Comparison of ENCODE assay signal across 14 mouse cellular contexts in the genomic region with DNA sequence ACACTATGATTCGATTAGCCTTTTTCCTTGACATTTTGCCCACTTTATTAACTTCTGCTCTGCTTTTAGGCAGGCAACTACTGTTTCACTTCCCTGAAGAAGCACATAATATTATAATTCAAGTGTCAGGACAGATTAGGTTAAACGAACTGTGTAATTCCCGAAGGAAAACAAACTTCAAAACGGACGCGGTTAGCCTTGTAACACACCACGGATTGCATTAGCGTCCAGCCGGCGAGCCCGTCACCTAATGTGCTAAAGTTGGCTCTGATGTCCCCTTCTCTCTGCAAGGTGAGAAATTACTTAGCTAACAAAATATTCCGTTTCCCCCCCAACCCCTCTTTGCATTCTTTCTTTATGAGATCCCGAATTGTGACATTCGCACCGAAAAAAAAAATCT.
A peak's percentile ranks its signal among the peaks of the same experiment; 100 is the strongest.
DNase-seq lines count a peak whose midpoint lies in the region; ATAC-seq and TF ChIP-seq lines count a peak whose summit lies in the region.
"Had no signal": no experiment of that assay in that cellular context is flagged by ENCODE, and none has a peak within 500 bp of the region (broad histone marks: within the 10 kb centered on the region; RNA-seq: fewer than 3 reads in every experiment).

No protein-coding gene starts in this region.

- no peak for TF ChIP-seq EP300 in stomach, postnatal 0 days (optimal IDR thresholded peaks at IDR 0.05)

- H3K4me3 ChIP-seq in hindbrain, embryonic 14.5 days (replicated peaks; ENCODE audit: low read length): no peak overlapping the region
- no peak overlapping the region for H3K4me3 ChIP-seq in hindbrain, embryonic 10.5 days
- no peak overlapping the region for H3K4me3 ChIP-seq in stomach, embryonic 14.5 days (ENCODE audit: low read depth, low read length)
- no peak overlapping the region for H3K4me3 ChIP-seq in stomach, postnatal 0 days (ENCODE audit: low read depth, low read length)
- H3K4me3 ChIP-seq in intestine, postnatal 0 days (ENCODE audit: low read depth, low read length): no peak overlapping the region

- peak; percentile 44 for DNase-seq in hindbrain, embryonic 14.5 days (ENCODE audit: low spot score)
- no peak for DNase-seq in hindbrain, embryonic 10.5 days (ENCODE audit: low spot score)
- DNase-seq in stomach, postnatal 0 days (ENCODE audit: low spot score): no peak
- DNase-seq in thymus, postnatal 0 days (ENCODE audit: low spot score): no peak
- DNase-seq in adrenal gland, postnatal 25 days: no peak
- DNase-seq: cerebellum, adult 9-10 months; kidney, adult 8-10 months; lung, postnatal 10 days; right cerebral cortex, postnatal 4 days had no signal

- TF ChIP-seq CTCF in stomach, postnatal 0 days (IDR thresholded peaks at IDR 0.05; ENCODE audit: low read depth): no peak
- TF ChIP-seq CTCF in intestine, postnatal 0 days (IDR thresholded peaks at IDR 0.05; ENCODE audit: low read depth): no peak

- H3K27ac ChIP-seq in hindbrain, embryonic 14.5 days: no peak overlapping the region
- H3K27ac ChIP-seq in hindbrain, embryonic 10.5 days: no peak overlapping the region
- no peak overlapping the region for H3K27ac ChIP-seq in stomach, embryonic 14.5 days (ENCODE audit: low read length)
- no peak overlapping the region for H3K27ac ChIP-seq in stomach, postnatal 0 days (replicated peaks)
- H3K27ac ChIP-seq in intestine, postnatal 0 days (ENCODE audit: low read depth, low read length): no peak overlapping the region

- peak overlapping the region; percentile 20; the same call in 1 of the 2 replicates for H3K4me2 ChIP-seq in hindbrain, embryonic 14.5 days (replicated peaks)
- peak overlapping the region; percentile 40; the same call in 1 of the 2 replicates for H3K4me2 ChIP-seq in stomach, embryonic 14.5 days (replicated peaks; ENCODE audit: low read depth, low read length)
- no peak overlapping the region for H3K4me2 ChIP-seq in stomach, postnatal 0 days (replicated peaks; ENCODE audit: low read depth)
- 0 out of 2 replicates have a peak overlapping the region, but pooled peaks have one; percentile 0 for H3K4me2 ChIP-seq in intestine, postnatal 0 days (replicated peaks; ENCODE audit: low read depth)

- WGBS in hindbrain, embryonic 14.5 days: 31% methylated on average over 15 of the region's 15 CpGs
- 54% methylated on average over 15 of the region's 15 CpGs for WGBS in hindbrain, embryonic 10.5 days
- 31% methylated on average over 15 of the region's 15 CpGs for WGBS in stomach, embryonic 14.5 days
- 40% methylated on average over 15 of the region's 15 CpGs for WGBS in stomach, postnatal 0 days
- 56% methylated on average over 15 of the region's 15 CpGs for WGBS in intestine, postnatal 0 days

- peaks cover 54% of the 10 kb centered on the region for H3K4me1 ChIP-seq in hindbrain, embryonic 14.5 days (replicated peaks; ENCODE audit: control insufficient read depth, insufficient read depth, low read length)
- peaks cover 85% of the 10 kb centered on the region for H3K4me1 ChIP-seq in hindbrain, embryonic 10.5 days (replicated peaks)
- peaks cover 37% of the 10 kb centered on the region for H3K4me1 ChIP-seq in stomach, embryonic 14.5 days (ENCODE audit: control insufficient read depth, insufficient read depth, low read length)
- no peaks in the 10 kb centered on the region for H3K4me1 ChIP-seq in stomach, postnatal 0 days (replicated peaks; ENCODE audit: control insufficient read depth, insufficient read depth)
- no peaks in the 10 kb centered on the region for H3K4me1 ChIP-seq in intestine, postnatal 0 days (replicated peaks; ENCODE audit: control insufficient read depth, insufficient read depth, low read length)

- H3K27me3 ChIP-seq in hindbrain, embryonic 14.5 days (ENCODE audit: control insufficient read depth, insufficient read depth, low read length): peaks cover 8% of the 10 kb centered on the region; the same call in 1 of the 2 replicates
- peaks cover 46% of the 10 kb centered on the region for H3K27me3 ChIP-seq in hindbrain, embryonic 10.5 days (ENCODE audit: insufficient read depth, poor library complexity, severe bottlenecking)
- H3K27me3 ChIP-seq in stomach, embryonic 14.5 days (ENCODE audit: control insufficient read depth, insufficient read depth, low read length): 0 out of 2 replicates have a peak, but pooled peaks cover 5% of the 10 kb centered on the region
- H3K27me3 ChIP-seq in stomach, postnatal 0 days (ENCODE audit: control insufficient read depth, insufficient read depth, low read length): no peaks in the 10 kb centered on the region; the same call in 1 of the 2 replicates
- H3K27me3 ChIP-seq in intestine, postnatal 0 days (replicated peaks; ENCODE audit: control insufficient read depth, insufficient read depth, low read length): peaks cover 35% of the 10 kb centered on the region

- ATAC-seq in hindbrain, embryonic 14.5 days (ENCODE audit: low FRiP score): no peak
- ATAC-seq in stomach, embryonic 14.5 days (ENCODE audit: insufficient number of reproducible peaks, insufficient read depth, low FRiP score, low read depth): no peak
- ATAC-seq in stomach, postnatal 0 days (ENCODE audit: low FRiP score, low TSS enrichment): no peak
- no peak for ATAC-seq in intestine, postnatal 0 days
- no peak for ATAC-seq in megakaryocyte, adult 5-6 weeks (ENCODE audit: poor library complexity, severe bottlenecking)
- ATAC-seq: forebrain, postnatal 0 days; Patski had no signal

- no peak overlapping the region for H3K9ac ChIP-seq in hindbrain, embryonic 14.5 days
- no peak overlapping the region for H3K9ac ChIP-seq in stomach, embryonic 14.5 days (replicated peaks; ENCODE audit: low read depth, low read length)
- no peak overlapping the region for H3K9ac ChIP-seq in stomach, postnatal 0 days (ENCODE audit: low read length)
- no peak overlapping the region for H3K9ac ChIP-seq in intestine, postnatal 0 days (ENCODE audit: low read depth, low read length)
- H3K9ac ChIP-seq: forebrain, postnatal 0 days had no signal

- no peaks in the 10 kb centered on the region for H3K36me3 ChIP-seq in hindbrain, embryonic 14.5 days (replicated peaks; ENCODE audit: control insufficient read depth, insufficient read depth)
- H3K36me3 ChIP-seq in hindbrain, embryonic 10.5 days: no peaks in the 10 kb centered on the region
- no peaks in the 10 kb centered on the region for H3K36me3 ChIP-seq in stomach, embryonic 14.5 days (ENCODE audit: control insufficient read depth, insufficient read depth, low read length)
- no peaks in the 10 kb centered on the region for H3K36me3 ChIP-seq in stomach, postnatal 0 days (ENCODE audit: control insufficient read depth, insufficient read depth, low read length)
- H3K36me3 ChIP-seq in intestine, postnatal 0 days (ENCODE audit: control insufficient read depth, insufficient read depth): no peaks in the 10 kb centered on the region

- no peaks in the 10 kb centered on the region for H3K9me3 ChIP-seq in hindbrain, embryonic 14.5 days (ENCODE audit: control insufficient read depth, low read length)
- H3K9me3 ChIP-seq in hindbrain, embryonic 10.5 days: no peaks in the 10 kb centered on the region
- no peaks in the 10 kb centered on the region for H3K9me3 ChIP-seq in stomach, embryonic 14.5 days (ENCODE audit: control insufficient read depth, low read depth, low read length)
- no peaks in the 10 kb centered on the region for H3K9me3 ChIP-seq in stomach, postnatal 0 days (ENCODE audit: control insufficient read depth, low read length)
- no peaks in the 10 kb centered on the region for H3K9me3 ChIP-seq in intestine, postnatal 0 days (ENCODE audit: control insufficient read depth)
